ENCODE assay signal across 8 mouse cellular contexts in the genomic region with DNA sequence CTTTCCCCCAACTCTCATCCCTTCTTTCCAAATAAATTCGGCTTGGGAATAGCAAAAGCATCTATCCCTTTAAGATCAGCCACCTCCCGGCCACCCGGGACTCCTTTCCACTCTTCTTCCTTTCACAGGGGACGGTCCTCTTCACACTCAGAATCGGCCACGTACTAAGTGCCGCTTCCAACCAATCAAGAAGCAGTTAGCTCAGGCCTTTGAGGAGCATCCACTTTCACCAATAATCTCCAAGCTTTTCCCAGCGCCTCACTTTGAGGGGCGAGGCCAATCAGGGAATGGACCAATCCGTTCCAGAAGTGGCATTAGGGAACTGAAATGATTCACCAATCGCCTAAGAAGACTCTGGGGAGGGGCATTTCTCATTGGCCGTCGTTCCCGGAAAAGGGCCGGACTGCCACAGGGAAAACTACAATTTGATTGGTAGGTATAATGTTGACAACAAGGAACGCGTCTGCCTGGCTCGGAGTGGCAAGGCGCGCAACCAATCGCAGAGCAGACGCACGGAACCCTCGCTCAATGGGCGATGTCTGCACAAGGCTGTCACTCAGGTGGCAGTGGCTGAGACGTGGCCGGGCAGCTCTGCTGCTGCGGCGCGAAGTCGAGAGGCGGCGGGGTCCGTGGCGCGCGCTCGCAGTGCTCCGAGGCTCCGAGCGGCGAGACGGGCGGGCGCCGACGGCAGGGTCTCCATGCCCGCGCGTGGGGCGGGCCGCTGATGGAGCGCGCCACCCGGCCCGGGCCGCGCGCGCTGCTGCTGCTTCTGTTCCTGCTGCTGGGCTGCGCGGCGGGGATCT. TPM values are rescaled to one million over a fixed set of nuclear protein-coding genes. Genes with fewer than 3 reads are reported as not detected.
DNase-seq lines count a peak whose midpoint lies in the region; ATAC-seq and TF ChIP-seq lines count a peak whose summit lies in the region.

A gene (plus strand): TSS at position 514 of the 803 bp plus-strand sequence.

- H3K27ac ChIP-seq in bone marrow, adult 2 months (ENCODE audit: control insufficient read depth, insufficient read depth, low read depth, low read length, poor library complexity) = peak within 1 kb of the TSS; percentile 98
- peak within 1 kb of the TSS; percentile 91 for H3K27ac ChIP-seq in embryonic facial prominence, embryonic 15.5 days (replicated peaks)
- peak within 1 kb of the TSS; percentile 84 for H3K27ac ChIP-seq in limb, embryonic 14.5 days (replicated peaks; ENCODE audit: low read depth, low read length)
- H3K27ac ChIP-seq in midbrain, postnatal 0 days (ENCODE audit: low read depth, low read length) = peak within 1 kb of the TSS; percentile 85

- peak within 1 kb of the TSS; percentile 65 for H3K9ac ChIP-seq in embryonic facial prominence, embryonic 15.5 days
- peak within 1 kb of the TSS; percentile 79 for H3K9ac ChIP-seq in limb, embryonic 14.5 days (ENCODE audit: low read depth, low read length, severe bottlenecking)
- peak within 1 kb of the TSS; percentile 68 for H3K9ac ChIP-seq in midbrain, postnatal 0 days (replicated peaks; ENCODE audit: low read length, poor library complexity, severe bottlenecking)

- peak within 1 kb of the TSS; percentile 74 for H3K4me2 ChIP-seq in embryonic facial prominence, embryonic 15.5 days (replicated peaks)
- peak within 1 kb of the TSS; percentile 63 for H3K4me2 ChIP-seq in limb, embryonic 14.5 days (replicated peaks; ENCODE audit: low read depth, low read length, severe bottlenecking)
- H3K4me2 ChIP-seq in midbrain, postnatal 0 days (ENCODE audit: low read depth, low read length, poor library complexity, severe bottlenecking) = peak within 1 kb of the TSS; percentile 70

- ATAC-seq in embryonic facial prominence, embryonic 15.5 days (ENCODE audit: insufficient number of reproducible peaks, low FRiP score, low TSS enrichment, low read depth) = peak; percentile 99
- ATAC-seq in limb, embryonic 14.5 days (ENCODE audit: low FRiP score, low read depth) = peak; percentile 98
- peak; percentile 99 for ATAC-seq in midbrain, postnatal 0 days (ENCODE audit: low FRiP score)

- under 1% methylated on average over 63 of the region's 63 CpGs for WGBS in bone marrow, adult 2 months
- WGBS in embryonic facial prominence, embryonic 15.5 days = 4% methylated on average over 63 of the region's 63 CpGs
- WGBS in limb, embryonic 14.5 days = under 1% methylated on average over 57 of the region's 63 CpGs
- 1% methylated on average over 59 of the region's 63 CpGs for WGBS in midbrain, postnatal 0 days

- no peaks in the 10 kb centered on the region for H3K27me3 ChIP-seq in embryonic facial prominence, embryonic 15.5 days
- no peaks in the 10 kb centered on the region for H3K27me3 ChIP-seq in limb, embryonic 14.5 days (ENCODE audit: control insufficient read depth, insufficient read depth, low read length)
- no peaks in the 10 kb centered on the region for H3K27me3 ChIP-seq in midbrain, postnatal 0 days (ENCODE audit: insufficient read depth, low read length)

- H3K36me3 ChIP-seq in embryonic facial prominence, embryonic 15.5 days = no peaks in the 10 kb centered on the region
- no peaks in the 10 kb centered on the region for H3K36me3 ChIP-seq in limb, embryonic 14.5 days (ENCODE audit: control insufficient read depth, insufficient read depth, low read length)
- H3K36me3 ChIP-seq in midbrain, postnatal 0 days (ENCODE audit: insufficient read depth, low read length) = no peaks in the 10 kb centered on the region

- H3K4me3 ChIP-seq in bone marrow, adult 2 months (replicated peaks; ENCODE audit: control insufficient read depth, low read depth, low read length) = peak within 1 kb of the TSS; percentile 91
- H3K4me3 ChIP-seq in embryonic facial prominence, embryonic 15.5 days (replicated peaks) = peak within 1 kb of the TSS; percentile 76
- H3K4me3 ChIP-seq in limb, embryonic 14.5 days (replicated peaks; ENCODE audit: low read length) = peak within 1 kb of the TSS; percentile 82
- peak within 1 kb of the TSS; percentile 87 for H3K4me3 ChIP-seq in midbrain, postnatal 0 days (ENCODE audit: low read depth, low read length)

- peak; percentile 33; the same call in 1 of the 2 replicates for TF ChIP-seq CTCF in bone marrow, adult 2 months (IDR thresholded peaks at IDR 0.05; ENCODE audit: control insufficient read depth, insufficient read depth, low read length)
- no peak for TF ChIP-seq CTCF in midbrain, postnatal 0 days (IDR thresholded peaks at IDR 0.05)

- TF ChIP-seq POLR2A in bone marrow, adult 2 months (IDR thresholded peaks at IDR 0.05; ENCODE audit: borderline replicate concordance, control insufficient read depth, low read depth, low read length) = peak; percentile 99
- peak; percentile 58; the same call in 1 of the 2 replicates for TF ChIP-seq POLR2A in limb, embryonic 14.5 days (IDR thresholded peaks at IDR 0.05; ENCODE audit: borderline replicate concordance, extremely low read depth, insufficient read depth, insufficient read length)

- H3K9me3 ChIP-seq in embryonic facial prominence, embryonic 15.5 days (replicated peaks) = no peaks in the 10 kb centered on the region
- no peaks in the 10 kb centered on the region for H3K9me3 ChIP-seq in limb, embryonic 14.5 days (ENCODE audit: control insufficient read depth, low read length)
- no peaks in the 10 kb centered on the region for H3K9me3 ChIP-seq in midbrain, postnatal 0 days (ENCODE audit: low read length)

- DNase-seq in 416B (ENCODE audit: low read depth) = peak; percentile 100
- DNase-seq in heart, adult 8-10 months (ENCODE audit: low spot score) = peak; percentile 99
- peak; percentile 100 for DNase-seq in kidney, adult 9 months
- DNase-seq in limb, embryonic 14.5 days (ENCODE audit: low spot score) = peak; percentile 100
- peak; percentile 100 for DNase-seq in midbrain, postnatal 0 days (ENCODE audit: low spot score)
- DNase-seq in spleen, postnatal 14 days (ENCODE audit: low spot score in 2 of 2) = peak; percentile 90 to 95

- H3K4me1 ChIP-seq in bone marrow, adult 2 months (ENCODE audit: control insufficient read depth, insufficient read depth, low read length) = no peaks in the 10 kb centered on the region; the same call in 1 of the 2 replicates
- peaks cover 27% of the 10 kb centered on the region for H3K4me1 ChIP-seq in embryonic facial prominence, embryonic 15.5 days
- peaks cover 22% of the 10 kb centered on the region for H3K4me1 ChIP-seq in limb, embryonic 14.5 days (ENCODE audit: control insufficient read depth, insufficient read depth, low read length)
- peaks cover 14% of the 10 kb centered on the region; the same call in 1 of the 2 replicates for H3K4me1 ChIP-seq in midbrain, postnatal 0 days (ENCODE audit: insufficient read depth, low read length)

RNA-seq across cellular contexts. Expression of the gene that starts here (rescaled TPM):
- 10.9 and 12.4 TPM in 2 replicates for polyA plus RNA-seq in bone marrow, adult 2 months (2011; ENCODE audit: insufficient read depth, insufficient read length, low replicate concordance, missing spikeins)
- polyA plus RNA-seq in embryonic facial prominence, embryonic 15.5 days (2015; fragmentation: Nextera tagmentation; extraction: Ambion mirVana) = 14.2 and 14.3 TPM in 2 replicates
- total RNA-seq in heart, adult 8-10 months (2022) = 1 to 10 TPM; 6.3 to 8.9 (median 7.6) TPM
- 21.2 and 23.6 TPM in 2 replicates for polyA plus RNA-seq in limb, embryonic 14.5 days (2012; rRNA removed)
- 14.0 and 14.2 TPM in 2 replicates for polyA plus RNA-seq in limb, embryonic 14.5 days (2014; fragmentation: Nextera tagmentation; extraction: Ambion mirVana)
- total RNA-seq in midbrain, postnatal 0 days (2014; rRNA removed) = 19.3 and 25.1 TPM in 2 replicates
- polyA plus RNA-seq in midbrain, postnatal 0 days (2015; fragmentation: Nextera tagmentation; extraction: Ambion mirVana) = 7.7 TPM in 2 replicates

Comparison
In these comparisons a context has a peak if more than half of its experiments do, and no peak if none do; other contexts are left out.
1. Peak in every context shown above with its lines: DNase-seq, ATAC-seq, H3K4me3 ChIP-seq and H3K27ac ChIP-seq.